Mouse (Mus musculus) testis, adult 2 months (tissue): Measurements from ENCODE around the gene Spcs2.

Source experiments
- CTCF ChIP-seq: fragments of 200-500 bp; IDR thresholded peaks from 2 replicates; pipeline ENCODE4 v1.5.1; 2012; ENCODE audit warnings: low read depth, mild to moderate bottlenecking, inconsistent platforms, low read length, moderate library complexity; ENCODE audit not compliant: control insufficient read depth, insufficient read depth, insufficient replicate concordance
- POLR2A ChIP-seq: fragments of 200-500 bp; IDR thresholded peaks from 2 replicates; pipeline ENCODE4 v1.6.1; 2012; ENCODE audit warnings: low read depth, mild to moderate bottlenecking, inconsistent platforms, low read length, moderate library complexity; ENCODE audit not compliant: control insufficient read depth

DNA sequence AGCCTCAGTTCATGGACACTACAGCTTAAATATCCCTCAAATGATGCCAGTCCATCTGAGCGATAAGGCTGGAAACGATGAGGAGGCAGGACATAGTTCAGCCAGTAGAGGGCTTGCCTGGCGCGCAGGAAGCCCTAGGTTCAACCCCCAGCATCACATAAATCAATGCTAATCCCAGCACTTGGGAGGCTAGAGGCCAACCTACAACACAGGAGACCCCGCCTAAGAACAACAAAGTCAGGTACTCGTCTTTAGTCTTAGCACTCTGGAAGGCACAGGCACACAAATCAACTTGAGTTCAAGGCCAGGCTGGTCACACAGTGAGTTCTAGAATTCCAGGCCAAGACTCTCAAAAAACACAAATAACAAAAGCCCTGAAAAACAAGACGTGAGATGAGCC, 9.9 kb downstream of the Spcs2 start:
- TF ChIP-seq CTCF (no peak), POLR2A (no peak)
